Mouse (Mus musculus): ENCODE results near the gene Igfbp6.

- no peak for TF ChIP-seq KAT2A (IDR thresholded peaks at IDR 0.05; ENCODE audit: insufficient replicate concordance, low read length)
- no peak for TF ChIP-seq CTCF (conservative IDR thresholded peaks at IDR 0.05 in 1 of 2, IDR thresholded peaks at IDR 0.05 in 1 of 2; ENCODE audit: low read depth in 2 of 2, low read length in 2 of 2)
- no peak for TF ChIP-seq RAD21 (IDR thresholded peaks at IDR 0.05; ENCODE audit: low read depth, low read length)
- TF ChIP-seq EP300 (IDR thresholded peaks at IDR 0.05; ENCODE audit: low read length) = no peak
- TF ChIP-seq ELF1 (IDR thresholded peaks at IDR 0.05; ENCODE audit: low read depth, low read length) = no peak
- no peak for TF ChIP-seq ZC3H11A (IDR thresholded peaks at IDR 0.05; ENCODE audit: low read depth, low read length)
- TF ChIP-seq CHD1 (IDR thresholded peaks at IDR 0.05; ENCODE audit: low read depth, low read length) = no peak
- no peak for TF ChIP-seq MAZ (IDR thresholded peaks at IDR 0.05; ENCODE audit: low read depth, low read length)
These were observed 16.4 kb downstream of the Igfbp6 start for GRCm38 (mm10) chr15:102160415-102161060.
